In genomic region chr3:145916826-145917225, GRCm38 (mm10) we compare ENCODE assay signal across 16 mouse cellular contexts. TPM values are rescaled to one million over a fixed set of nuclear protein-coding genes. Genes with fewer than 3 reads are reported as not detected.
A peak's percentile ranks its signal among the peaks of the same experiment; 100 is the strongest.
DNase-seq lines count a peak whose midpoint lies in the region; ATAC-seq lines count a peak whose summit lies in the region.
"Had no signal": no experiment of that assay in that cellular context is flagged by ENCODE, and none has a peak within 500 bp of the region (broad histone marks: within the 10 kb centered on the region; RNA-seq: fewer than 3 reads in every experiment).

No protein-coding gene starts in this region.

- H3K4me1 ChIP-seq in midbrain, embryonic 11.5 days (ENCODE audit: control insufficient read depth, insufficient read depth, low read length): no peaks in the 10 kb centered on the region
- no peaks in the 10 kb centered on the region for H3K4me1 ChIP-seq in midbrain, embryonic 14.5 days (ENCODE audit: control insufficient read depth, insufficient read depth, low read length)
- H3K4me1 ChIP-seq: hindbrain, embryonic 12.5 days; limb, embryonic 15.5 days; neural tube, embryonic 12.5 days had no signal

- H3K36me3 ChIP-seq in midbrain, embryonic 11.5 days (ENCODE audit: control insufficient read depth, insufficient read depth, low read length): no peaks in the 10 kb centered on the region
- H3K36me3 ChIP-seq in midbrain, embryonic 14.5 days (ENCODE audit: control insufficient read depth, insufficient read depth, low read length): no peaks in the 10 kb centered on the region
- H3K36me3 ChIP-seq: heart, embryonic 10.5 days; hindbrain, embryonic 12.5 days; limb, embryonic 15.5 days; neural tube, embryonic 12.5 days had no signal

- H3K27ac ChIP-seq in midbrain, embryonic 11.5 days (ENCODE audit: low read depth, low read length): no peak overlapping the region
- no peak overlapping the region for H3K27ac ChIP-seq in midbrain, embryonic 14.5 days (replicated peaks; ENCODE audit: low read depth, low read length)
- H3K27ac ChIP-seq: heart, embryonic 10.5 days; hindbrain, embryonic 12.5 days; limb, embryonic 15.5 days; neural tube, embryonic 12.5 days had no signal

- no peak overlapping the region for H3K9ac ChIP-seq in midbrain, embryonic 11.5 days (ENCODE audit: low read length)
- no peak overlapping the region for H3K9ac ChIP-seq in midbrain, embryonic 14.5 days (replicated peaks; ENCODE audit: low read length)
- H3K9ac ChIP-seq: hindbrain, embryonic 12.5 days; limb, embryonic 15.5 days; neural tube, embryonic 12.5 days had no signal

- H3K9me3 ChIP-seq in midbrain, embryonic 11.5 days (ENCODE audit: control insufficient read depth, low read length): no peaks in the 10 kb centered on the region
- no peaks in the 10 kb centered on the region for H3K9me3 ChIP-seq in midbrain, embryonic 14.5 days (ENCODE audit: control insufficient read depth, low read length)
- H3K9me3 ChIP-seq: heart, embryonic 10.5 days; hindbrain, embryonic 12.5 days; neural tube, embryonic 12.5 days had no signal

- H3K4me2 ChIP-seq in midbrain, embryonic 11.5 days: no peak overlapping the region
- no peak overlapping the region for H3K4me2 ChIP-seq in midbrain, embryonic 14.5 days (ENCODE audit: low read length)
- H3K4me2 ChIP-seq: hindbrain, embryonic 12.5 days; limb, embryonic 15.5 days; neural tube, embryonic 12.5 days had no signal

- peak; percentile 35 for DNase-seq in midbrain, embryonic 11.5 days (ENCODE audit: low spot score, missing footprints)
- DNase-seq in midbrain, embryonic 14.5 days: no peak
- DNase-seq in CD4-positive, CD25-positive, alpha-beta regulatory T cell, adult 2 months (ENCODE audit: low read depth, low spot score): peak; percentile 56
- DNase-seq in induced T-regulatory cell, adult 2 months (ENCODE audit: low read depth): peak; percentile 80
- no peak for DNase-seq in gastrocnemius, postnatal 4 days (ENCODE audit: low spot score in 2 of 2)
- no peak for DNase-seq in cerebellum, postnatal 14 days
- DNase-seq in adrenal gland, postnatal 14 days: no peak
- DNase-seq: adrenal gland, postnatal 10 days; cerebellum, postnatal 10 days; right cerebral cortex, postnatal 4 days; thymus, postnatal 14 days had no signal

- WGBS in midbrain, embryonic 11.5 days: 93% methylated on average over 4 of the region's 4 CpGs
- 88% methylated on average over 4 of the region's 4 CpGs for WGBS in midbrain, embryonic 14.5 days

- no peaks in the 10 kb centered on the region for H3K27me3 ChIP-seq in midbrain, embryonic 11.5 days (ENCODE audit: control insufficient read depth, insufficient read depth, low read length)
- no peaks in the 10 kb centered on the region for H3K27me3 ChIP-seq in midbrain, embryonic 14.5 days (ENCODE audit: control insufficient read depth, insufficient read depth, low read length)
- H3K27me3 ChIP-seq: hindbrain, embryonic 12.5 days; limb, embryonic 15.5 days; neural tube, embryonic 12.5 days had no signal

- ATAC-seq in midbrain, embryonic 11.5 days (ENCODE audit: low FRiP score): no peak
- no peak for ATAC-seq in midbrain, embryonic 14.5 days (ENCODE audit: low FRiP score, low TSS enrichment)
- ATAC-seq: forebrain, embryonic 16.5 days had no signal

- no peak overlapping the region for H3K4me3 ChIP-seq in midbrain, embryonic 11.5 days (ENCODE audit: low read depth, low read length)
- no peak overlapping the region for H3K4me3 ChIP-seq in midbrain, embryonic 14.5 days (replicated peaks; ENCODE audit: low read depth, low read length)
- H3K4me3 ChIP-seq: heart, embryonic 10.5 days; hindbrain, embryonic 12.5 days; limb, embryonic 15.5 days; neural tube, embryonic 12.5 days had no signal

RNA-seq across cellular contexts. Expression of gene Bcl10, which starts 5.8 kb away (rescaled TPM):
- 57.4 and 59.2 TPM in 2 replicates for polyA plus RNA-seq in midbrain, embryonic 11.5 days (2014; fragmentation: Nextera tagmentation; extraction: Ambion mirVana)
- 34.3 and 42.3 TPM in 2 replicates for polyA plus RNA-seq in midbrain, embryonic 14.5 days (2014; fragmentation: Nextera tagmentation; extraction: Ambion mirVana)
- 10 to 100 TPM; 23.7 to 26.8 TPM for total RNA-seq in gastrocnemius, postnatal 4 days (2021)
- total RNA-seq in adrenal gland, postnatal 14 days (2021): 25.7 and 26.0 TPM in 2 replicates

RNA-seq across cellular contexts. Expression of gene 2410004B18Rik, which starts 21.0 kb away (rescaled TPM):
- polyA plus RNA-seq in midbrain, embryonic 11.5 days (2014; fragmentation: Nextera tagmentation; extraction: Ambion mirVana): 63.3 and 69.3 TPM in 2 replicates
- polyA plus RNA-seq in midbrain, embryonic 14.5 days (2014; fragmentation: Nextera tagmentation; extraction: Ambion mirVana): 76.6 and 85.3 TPM in 2 replicates
- 10 to 100 TPM; 15.0 to 22.4 TPM for total RNA-seq in gastrocnemius, postnatal 4 days (2021)
- total RNA-seq in adrenal gland, postnatal 14 days (2021): 22.2 and 30.6 TPM in 2 replicates

Comparison
In these comparisons a context has a peak if more than half of its experiments do, and no peak if none do; other contexts are left out.
1. DNase-seq: peak in midbrain, embryonic 11.5 days (single experiment), CD4-positive, CD25-positive, alpha-beta regulatory T cell, adult 2 months (single experiment) and induced T-regulatory cell, adult 2 months (single experiment); none in midbrain, embryonic 14.5 days (single experiment), gastrocnemius, postnatal 4 days (0 of 2), cerebellum, postnatal 14 days (0 of 2) and adrenal gland, postnatal 14 days (single experiment).